Mouse (Mus musculus) bone marrow, adult 2 months (tissue): ENCODE measurements around the gene Cacng2. TPM values are rescaled to one million over a fixed set of nuclear protein-coding genes. Genes with fewer than 3 reads are reported as not detected.

ENCODE experiments used
- H3K27ac ChIP-seq: fragments of 200-500 bp; 2 replicates; pipeline ENCODE4 v1.5.1; 2012; ENCODE audit warnings: low read depth, mild to moderate bottlenecking, control low read depth, inconsistent platforms, low read length; ENCODE audit not compliant: control insufficient read depth, poor library complexity, insufficient read depth
- H3K4me1 ChIP-seq: fragments of 200-500 bp; 2 replicates; pipeline ENCODE4 v1.6.1; 2011; ENCODE audit warnings: low read length; ENCODE audit not compliant: control insufficient read depth, insufficient read depth
- H3K4me3 ChIP-seq: fragments of 200-500 bp; replicated peaks from 2 replicates; pipeline ENCODE3; 2011; ENCODE audit warnings: mild to moderate bottlenecking, low read depth, low read length, control low read depth; ENCODE audit not compliant: control insufficient read depth
- CTCF ChIP-seq: fragments of 200-500 bp; IDR thresholded peaks from 2 replicates; pipeline ENCODE4 v1.5.1; 2011; ENCODE audit warnings: low read length, control low read depth; ENCODE audit not compliant: control insufficient read depth, insufficient read depth
- POLR2A ChIP-seq: fragments of 200-500 bp; IDR thresholded peaks from 2 replicates; pipeline ENCODE4 v1.6.1; 2011; ENCODE audit warnings: low read depth, mild to moderate bottlenecking, control low read depth, low read length, borderline replicate concordance; ENCODE audit not compliant: control insufficient read depth
- WGBS: fragments of 180-500 bp; shearing (Covaris S2); methylation state at CpG from one replicate; pipeline ENCODE4 v1.1.7; 2018; 5-methylcytosine and 5-hydroxymethylcytosine counted together
- polyA plus RNA-seq: library from polyadenylated mRNA; stranded (reverse); fragments of >200 nt; gene quantifications from 2 replicates; pipeline ENCODE4 v1.2.4, GENCODE M21; 2011; ENCODE audit warnings: low replicate concordance; ENCODE audit not compliant: missing spikeins, insufficient read depth, insufficient read length

The Cacng2 gene
- polyA plus RNA-seq, 1 experiment: 0.27 TPM

GRCm38 (mm10) chr15:78050682-78051081 lies 69.1 kb downstream of the Cacng2 start:
- no peak overlapping the region for H3K27ac ChIP-seq
- WGBS: 71% methylated on average over 10 of the region's 10 CpGs
- TF ChIP-seq POLR2A (no peak), CTCF (no peak)
- H3K4me3 ChIP-seq: no peak overlapping the region
- H3K4me1 ChIP-seq: no peaks in the 10 kb centered on the region

DNA sequence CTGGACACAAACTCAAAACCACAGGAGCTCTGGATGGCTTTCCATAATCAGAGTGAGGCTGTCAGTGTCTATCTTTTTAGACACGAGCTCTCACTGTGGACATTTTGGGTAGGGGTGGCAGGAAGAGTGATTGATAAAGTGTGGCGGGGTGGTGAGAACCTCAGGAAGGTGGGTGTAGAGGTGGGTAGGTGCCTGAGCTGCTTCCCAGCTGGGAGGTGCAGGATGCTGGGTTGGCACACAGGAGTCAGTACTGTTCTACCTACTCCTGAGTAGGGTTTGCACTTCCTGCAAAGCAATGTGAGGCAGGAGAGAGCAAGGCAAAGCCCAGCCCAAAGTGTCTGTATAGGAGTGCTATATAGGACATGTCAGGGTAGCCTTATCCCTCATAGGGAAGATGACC lies 69.9 kb downstream of the Cacng2 start:
- no peak for TF ChIP-seq POLR2A
- Histone ChIP-seq H3K4me3 (no peak overlapping the region), H3K4me1 (no peaks in the 10 kb centered on the region), H3K27ac (no peak overlapping the region)
- WGBS: 62% methylated on average over 2 of the region's 2 CpGs

DNA sequence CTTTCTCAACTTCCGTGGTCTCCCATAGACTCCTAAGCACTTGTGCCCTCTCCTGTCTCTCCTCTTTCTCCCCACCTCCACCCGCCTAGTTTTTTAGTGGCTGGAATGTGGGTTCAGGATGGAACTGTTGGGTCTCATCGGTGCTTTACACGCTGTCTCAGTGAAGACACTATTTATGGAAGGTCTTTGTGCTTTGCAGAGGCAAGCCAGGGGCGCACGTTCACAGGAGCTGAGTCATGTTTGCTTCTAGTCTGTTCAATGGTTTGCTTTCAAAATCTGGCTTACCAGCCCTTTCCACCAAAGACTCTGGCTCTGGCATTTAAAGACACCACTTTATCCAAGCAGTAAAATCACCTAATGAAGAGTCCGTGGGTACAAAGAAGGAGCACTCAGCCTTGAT lies 74.0 kb downstream of the Cacng2 start:
- Histone ChIP-seq H3K4me3 (no peak overlapping the region), H3K4me1 (no peaks in the 10 kb centered on the region), H3K27ac (no peak overlapping the region)
- no peak for TF ChIP-seq CTCF
- TF ChIP-seq POLR2A: no peak
- 53% methylated on average over 7 of the region's 7 CpGs for WGBS

- H3K27ac ChIP-seq: no peak overlapping the region
- WGBS: 65% methylated on average over 7 of the region's 7 CpGs
- TF ChIP-seq POLR2A (no peak), CTCF (no peak)
- H3K4me3 ChIP-seq: no peak overlapping the region
- no peaks in the 10 kb centered on the region for H3K4me1 ChIP-seq
These were observed 74.5 kb downstream of the Cacng2 start for GRCm38 (mm10) chr15:78045314-78045713.

DNA sequence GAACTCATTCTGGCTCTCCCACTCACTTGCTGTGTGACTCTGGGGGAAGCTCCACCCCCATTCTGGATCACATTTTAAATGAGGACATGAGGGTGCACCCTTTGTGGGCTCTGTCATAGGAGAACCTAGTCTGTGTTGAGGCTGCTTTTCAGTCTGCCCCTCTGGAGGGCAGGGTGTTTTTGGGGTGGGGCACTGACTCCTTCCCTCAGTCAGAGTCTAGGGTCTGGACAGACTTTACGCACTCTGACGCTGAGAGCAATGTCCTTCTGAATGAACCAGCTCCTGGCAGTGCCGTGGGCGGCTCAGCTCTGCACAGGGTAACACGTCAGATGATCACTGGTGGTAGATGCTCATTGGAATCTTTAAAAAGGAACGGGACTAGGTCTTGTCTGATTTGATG lies 75.0 kb downstream of the Cacng2 start:
- no peak overlapping the region for H3K27ac ChIP-seq
- TF ChIP-seq POLR2A (no peak), CTCF (no peak)
- WGBS: 79% methylated on average over 6 of the region's 6 CpGs
- H3K4me3 ChIP-seq: no peak overlapping the region
- H3K4me1 ChIP-seq: no peaks in the 10 kb centered on the region

DNA sequence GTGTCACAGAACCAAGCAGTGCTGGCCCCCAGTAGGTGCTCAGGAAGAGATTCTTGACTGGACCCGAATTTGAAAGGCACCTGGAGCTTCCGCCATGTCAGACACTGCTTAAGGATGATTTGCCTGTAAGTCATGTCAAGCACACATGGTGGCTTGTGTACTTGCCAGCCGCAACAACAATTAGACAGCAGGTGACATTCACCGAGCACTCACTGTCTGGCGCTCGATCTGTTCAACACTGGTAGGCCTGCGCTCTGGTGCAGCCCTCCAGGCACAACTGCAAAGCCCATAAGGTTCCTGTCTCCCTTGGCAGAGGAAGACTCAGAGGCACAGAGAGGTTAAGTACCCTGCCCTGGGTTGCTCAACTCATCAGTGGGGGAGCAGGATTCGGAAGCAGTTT lies 77.1 kb downstream of the Cacng2 start:
- Histone ChIP-seq H3K4me3 (no peak overlapping the region), H3K4me1 (no peaks in the 10 kb centered on the region), H3K27ac (no peak overlapping the region)
- 84% methylated on average over 8 of the region's 8 CpGs for WGBS
- TF ChIP-seq CTCF: no peak
- TF ChIP-seq POLR2A: no peak

- TF ChIP-seq CTCF (no peak), POLR2A (no peak)
- no peaks in the 10 kb centered on the region for H3K4me1 ChIP-seq
- 83% methylated on average over 10 of the region's 10 CpGs for WGBS
- H3K4me3 ChIP-seq: no peak overlapping the region
- H3K27ac ChIP-seq: no peak overlapping the region
These were observed 82.2 kb downstream of the Cacng2 start for GRCm38 (mm10) chr15:78037626-78038025.

DNA sequence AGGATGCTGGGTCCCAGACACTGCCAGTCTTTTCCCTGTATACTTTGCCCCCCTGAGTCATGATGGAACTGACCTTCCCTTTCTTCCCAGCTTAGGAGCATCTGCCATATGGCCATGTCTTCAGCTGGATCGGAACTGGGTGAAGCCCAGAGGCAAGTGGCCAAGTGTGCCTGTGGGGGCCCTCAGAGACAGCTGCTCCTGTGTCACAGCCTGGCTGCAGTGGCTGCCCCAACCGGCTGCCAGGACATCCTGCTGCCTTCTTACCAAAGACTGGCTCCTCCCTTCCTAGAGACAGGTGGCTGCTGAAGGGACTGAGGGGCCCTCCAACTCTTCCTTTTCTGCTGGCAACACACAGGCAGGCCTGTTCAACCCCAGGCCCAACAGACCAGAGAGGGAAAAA lies 83.2 kb downstream of the Cacng2 start:
- TF ChIP-seq CTCF (no peak), POLR2A (no peak)
- Histone ChIP-seq H3K4me1 (no peaks in the 10 kb centered on the region), H3K27ac (no peak overlapping the region), H3K4me3 (no peak overlapping the region)
- 57% methylated on average over 2 of the region's 2 CpGs for WGBS

GRCm38 (mm10) chr15:78029938-78030337 lies 89.9 kb downstream of the Cacng2 start:
- Histone ChIP-seq H3K4me3 (no peak overlapping the region), H3K27ac (no peak overlapping the region), H3K4me1 (no peaks in the 10 kb centered on the region)
- no peak for TF ChIP-seq CTCF
- no peak for TF ChIP-seq POLR2A
- 70% methylated on average over 8 of the region's 8 CpGs for WGBS
